Mouse (Mus musculus) liver, embryonic 11.5 days (tissue): ENCODE measurements around the gene Fsd1. TPM values are rescaled to one million over a fixed set of nuclear protein-coding genes. Genes with fewer than 3 reads are reported as not detected.
A peak's percentile ranks its signal among the peaks of the same experiment; 100 is the strongest.

Experiments used
- ATAC-seq: fragments of 200-750 bp; cut with Nextera tagmentation; replicated peaks from 2 replicates; pipeline ENCODE4 v1.8.0; 2017; ENCODE audit warnings: moderate number of reproducible peaks, mild to moderate bottlenecking, moderate TSS enrichment, moderate library complexity; ENCODE audit not compliant: low FRiP score
- DNase-seq: peaks from one replicate; pipeline ENCODE4 v3.0.0-alpha.2; 2017; ENCODE audit warnings: low spot score
- H3K27ac ChIP-seq: fragments of 300-500 bp; sonication (generic); 2 replicates; pipeline ENCODE4 v1.5.1; 2014; ENCODE audit warnings: mild to moderate bottlenecking, low read depth, low read length, control low read depth
- H3K27me3 ChIP-seq: fragments of 300-500 bp; sonication (generic); replicated peaks from 2 replicates; pipeline ENCODE4 v1.6.1; 2014; ENCODE audit warnings: low read length, mixed read lengths; ENCODE audit not compliant: control insufficient read depth, insufficient read depth
- H3K36me3 ChIP-seq: fragments of 300-500 bp; sonication (generic); 2 replicates; pipeline ENCODE4 v1.6.1; 2014; ENCODE audit warnings: mild to moderate bottlenecking, low read length, moderate library complexity, mixed read lengths; ENCODE audit not compliant: control insufficient read depth, insufficient read depth
- H3K4me1 ChIP-seq: fragments of 300-500 bp; sonication (generic); replicated peaks from 2 replicates; pipeline ENCODE4 v1.6.1; 2014; ENCODE audit warnings: low read length, mixed read lengths; ENCODE audit not compliant: control insufficient read depth, insufficient read depth
- H3K4me2 ChIP-seq: fragments of 300-500 bp; sonication (generic); 2 replicates; pipeline ENCODE4 v1.6.1; 2014; ENCODE audit warnings: mild to moderate bottlenecking, control low read depth, moderate library complexity
- H3K4me3 ChIP-seq: fragments of 300-500 bp; sonication (generic); 2 replicates; pipeline ENCODE4 v1.5.1; 2014; ENCODE audit warnings: low read depth, low read length, control low read depth
- H3K9ac ChIP-seq: fragments of 300-500 bp; sonication (generic); 2 replicates; pipeline ENCODE4 v1.6.1; 2014; ENCODE audit warnings: low read depth, low read length, control low read depth
- H3K9me3 ChIP-seq: fragments of 300-500 bp; sonication (generic); 2 replicates; pipeline ENCODE4 v1.6.1; 2016; ENCODE audit warnings: low read length, inconsistent platforms, mixed read lengths; ENCODE audit not compliant: control insufficient read depth
- WGBS: fragments of 180-500 bp; shearing (Covaris S2); extraction: QIAGEN DNeasy Blood & Tissue Kit; methylation state at CpG from one replicate; pipeline ENCODE4 v1.1.7; 2014; 5-methylcytosine and 5-hydroxymethylcytosine counted together
- polyA plus RNA-seq: library from polyadenylated mRNA; unstranded; fragments of >200 nt; fragmentation: Nextera tagmentation; extraction: Ambion mirVana; gene quantifications from 2 replicates; pipeline ENCODE4 v1.2.1, GENCODE M21; 2014

Fsd1 gene
- polyA plus RNA-seq, 1 experiment from 2014 or later: 6.4 TPM

GRCm38 (mm10) chr17:55999794-56000499 is 13.6 kb downstream of the Fsd1 start:
- 9% methylated on average over 30 of the region's 30 CpGs for WGBS
- Histone ChIP-seq H3K9me3 (no peaks in the 10 kb centered on the region), H3K4me2 (peak overlapping the region; percentile 58), H3K36me3 (no peaks in the 10 kb centered on the region), H3K4me1 (peaks cover 3% of the 10 kb centered on the region; the same call in 1 of the 2 replicates), H3K27me3 (peaks cover 6% of the 10 kb centered on the region), H3K9ac (no peak overlapping the region), H3K4me3 (peak overlapping the region; percentile 29), H3K27ac (no peak overlapping the region)
- no peak for DNase-seq
- ATAC-seq: peak; percentile 10; the same call in 1 of the 2 replicates

- DNase-seq: no peak
- Histone ChIP-seq H3K4me1 (peaks cover 7% of the 10 kb centered on the region; the same call in 1 of the 2 replicates), H3K27me3 (peaks cover 9% of the 10 kb centered on the region), H3K36me3 (no peaks in the 10 kb centered on the region), H3K4me3 (no peak overlapping the region), H3K9ac (no peak overlapping the region), H3K27ac (no peak overlapping the region), H3K4me2 (no peak overlapping the region), H3K9me3 (no peaks in the 10 kb centered on the region)
- 68% methylated on average over 3 of the region's 3 CpGs for WGBS
- ATAC-seq: no peak
Observed at GRCm38 (mm10) chr17:56003000-56003399, 16.7 kb downstream of the Fsd1 start.

- peak within 1 kb of the TSS; percentile 2; the same call in 1 of the 2 replicates for H3K9ac ChIP-seq
- H3K4me2 ChIP-seq: peak within 1 kb of the TSS; percentile 23; the same call in 1 of the 2 replicates
- no peak within 1 kb of the TSS for H3K4me3 ChIP-seq
- no peak for DNase-seq
- 26% methylated on average over 13 of the region's 13 CpGs for WGBS
- no peak within 1 kb of the TSS; the same call in 1 of the 2 replicates for H3K27ac ChIP-seq
- H3K9me3 ChIP-seq: no peaks in the 10 kb centered on the region
- H3K36me3 ChIP-seq: no peaks in the 10 kb centered on the region
- H3K4me1 ChIP-seq: peaks cover 16% of the 10 kb centered on the region
- peaks cover 6% of the 10 kb centered on the region for H3K27me3 ChIP-seq
- no peak for ATAC-seq
Observed at GRCm38 (mm10) chr17:56005415-56006061, 19.2 kb downstream of the Fsd1 start, which contains the start of the genes Stap2 and Mpnd. Stap2 (minus strand) TSS chr17:56005584. Mpnd (plus strand) TSS chr17:56005711.

GRCm38 (mm10) chr17:56006956-56007355 is 20.6 kb downstream of the Fsd1 start:
- H3K4me1 ChIP-seq: peaks cover 17% of the 10 kb centered on the region
- H3K27ac ChIP-seq: no peak overlapping the region; the same call in 1 of the 2 replicates
- no peak overlapping the region for H3K9ac ChIP-seq
- no peaks in the 10 kb centered on the region for H3K9me3 ChIP-seq
- no peak for ATAC-seq
- 0 out of 2 replicates have a peak, but pooled peaks cover 2% of the 10 kb centered on the region for H3K27me3 ChIP-seq
- H3K4me2 ChIP-seq: no peak overlapping the region
- DNase-seq: no peak
- no peak overlapping the region for H3K4me3 ChIP-seq
- no peaks in the 10 kb centered on the region for H3K36me3 ChIP-seq
- 52% methylated on average over 10 of the region's 10 CpGs for WGBS

GRCm38 (mm10) chr17:56007444-56008355 is 21.4 kb downstream of the Fsd1 start:
- H3K27me3 ChIP-seq: 0 out of 2 replicates have a peak, but pooled peaks cover 2% of the 10 kb centered on the region
- H3K36me3 ChIP-seq: no peaks in the 10 kb centered on the region
- H3K27ac ChIP-seq: peak overlapping the region; percentile 87
- no peak overlapping the region for H3K9ac ChIP-seq
- peak overlapping the region; percentile 99 for H3K4me2 ChIP-seq
- WGBS: 31% methylated on average over 13 of the region's 14 CpGs
- DNase-seq (no peak), ATAC-seq (peak; percentile 13; the same call in 1 of the 2 replicates)
- H3K9me3 ChIP-seq: no peaks in the 10 kb centered on the region
- H3K4me1 ChIP-seq: peaks cover 17% of the 10 kb centered on the region
- H3K4me3 ChIP-seq: 0 out of 2 replicates have a peak overlapping the region, but pooled peaks have one; percentile 21

- H3K4me2 ChIP-seq: peak overlapping the region; percentile 99
- peak overlapping the region; percentile 65 for H3K9ac ChIP-seq
- 0 out of 2 replicates have a peak, but pooled peaks cover 2% of the 10 kb centered on the region for H3K27me3 ChIP-seq
- under 1% methylated on average over 21 of the region's 21 CpGs for WGBS
- DNase-seq: peak; percentile 83
- no peaks in the 10 kb centered on the region for H3K9me3 ChIP-seq
- peak overlapping the region; percentile 83 for H3K4me3 ChIP-seq
- ATAC-seq: peak; percentile 87
- H3K27ac ChIP-seq: peak overlapping the region; percentile 87
- H3K36me3 ChIP-seq: peaks cover 6% of the 10 kb centered on the region
- peaks cover 17% of the 10 kb centered on the region for H3K4me1 ChIP-seq
Observed at GRCm38 (mm10) chr17:56008356-56009087, 22.2 kb downstream of the Fsd1 start.

- Histone ChIP-seq H3K4me3 (peak overlapping the region; percentile 83), H3K4me1 (peaks cover 17% of the 10 kb centered on the region), H3K36me3 (peaks cover 6% of the 10 kb centered on the region), H3K9ac (peak overlapping the region; percentile 65), H3K27me3 (0 out of 2 replicates have a peak, but pooled peaks cover 2% of the 10 kb centered on the region), H3K27ac (peak overlapping the region; percentile 87), H3K4me2 (peak overlapping the region; percentile 99), H3K9me3 (no peaks in the 10 kb centered on the region)
- DNase-seq (peak; percentile 92), ATAC-seq (peak; percentile 90)
- WGBS: 2% methylated on average over 62 of the region's 62 CpGs
Observed at GRCm38 (mm10) chr17:56009088-56009961, 23.0 kb downstream of the Fsd1 start.
